Mouse (Mus musculus) embryo, embryonic 9.5 days (tissue): Measurements from ENCODE around the gene Gm10260.
A peak's percentile ranks its signal among the peaks of the same experiment; 100 is the strongest.

ENCODE experiments used
- DNase-seq: peaks from one replicate; pipeline ENCODE4 v3.0.0-alpha.2; 2017; ENCODE audit errors: extremely low spot score

The Gm10260 gene

DNA sequence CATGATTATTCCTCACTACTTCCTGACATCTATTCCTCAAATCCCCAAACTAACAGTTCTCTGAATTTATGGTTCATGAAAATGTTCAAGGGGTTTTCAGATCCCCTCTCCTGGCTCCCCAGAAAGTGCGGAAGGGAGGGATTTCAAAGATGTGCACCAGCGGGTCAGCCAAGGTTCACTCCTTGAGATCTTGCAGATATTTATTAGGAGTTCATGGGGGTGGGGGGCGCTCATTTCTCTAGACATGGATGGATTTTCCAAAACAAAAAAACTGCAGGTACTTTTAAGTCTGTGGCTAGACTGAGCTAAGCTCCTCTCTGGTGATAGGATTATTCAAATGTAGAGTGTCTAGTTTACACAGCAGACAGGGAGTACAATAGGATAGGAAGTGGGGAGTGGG lies 8.4 kb upstream of the Gm10260 start:
- no peak for DNase-seq

DNA sequence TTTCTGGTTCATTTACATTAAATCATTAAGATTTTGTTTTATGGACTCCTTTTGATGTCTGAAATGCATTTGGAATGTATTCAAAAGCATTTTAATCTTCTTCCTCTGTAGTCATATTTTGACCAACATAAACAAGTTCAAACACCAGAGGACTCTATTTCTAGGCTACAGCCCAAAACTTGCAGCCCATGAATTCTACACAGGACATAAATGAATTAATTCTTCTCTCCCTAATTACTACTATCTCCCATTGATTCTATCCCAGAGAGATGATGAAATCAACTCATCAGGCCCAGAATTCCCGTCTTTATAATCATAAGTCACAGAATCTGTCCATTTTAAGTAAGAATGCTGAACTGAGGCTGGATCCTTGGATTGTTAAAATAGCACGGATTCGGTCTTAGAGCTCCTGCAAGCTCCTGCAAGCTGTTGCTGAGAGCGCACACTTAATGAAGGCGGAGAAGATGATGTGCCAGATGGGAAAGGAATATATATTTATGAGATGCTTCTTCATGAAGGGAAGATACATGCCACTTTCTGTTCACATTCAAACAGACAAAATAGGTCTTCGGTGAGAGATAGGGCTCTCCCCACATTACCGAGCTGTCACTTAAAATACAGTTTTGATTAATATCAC lies 7.7 kb upstream of the Gm10260 start:
- DNase-seq = no peak

DNA sequence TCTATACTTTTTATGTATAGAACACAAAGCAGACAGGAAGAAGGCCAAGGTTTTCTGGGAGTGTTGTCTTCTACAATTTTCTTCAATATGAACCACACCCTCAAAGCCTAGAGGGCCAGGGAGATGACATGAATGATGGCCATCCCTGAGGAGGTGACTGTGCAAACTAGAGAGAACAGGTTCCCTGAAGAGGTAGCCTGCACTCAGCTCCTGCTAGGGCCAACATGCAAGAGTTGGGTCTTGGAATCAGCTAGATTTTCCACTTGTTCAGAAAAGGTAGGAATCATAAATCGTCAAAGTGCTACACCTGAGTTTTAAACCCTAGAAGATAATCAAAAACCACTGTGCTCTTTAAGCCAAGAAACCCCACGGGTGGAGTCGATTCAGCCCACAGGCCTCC lies 6.2 kb upstream of the Gm10260 start:
- no peak for DNase-seq

DNA sequence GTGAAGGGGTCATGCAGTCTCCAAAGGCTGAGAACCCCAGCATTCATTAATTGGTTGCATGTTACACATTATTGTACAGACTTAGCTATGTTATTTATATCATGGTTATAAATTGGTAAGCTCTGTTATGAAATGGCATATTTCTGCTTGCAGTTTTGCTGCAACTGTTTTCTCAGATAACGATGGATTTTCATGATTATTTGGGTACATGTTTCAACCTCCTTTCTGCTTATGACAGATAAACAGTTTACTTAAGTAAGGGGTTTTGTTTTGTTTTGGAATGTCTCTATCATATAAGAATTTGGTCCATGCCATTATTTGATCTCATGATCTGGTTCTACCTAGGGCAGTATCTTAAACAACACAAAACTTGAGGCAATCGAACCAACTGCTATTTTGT lies 5.5 kb upstream of the Gm10260 start:
- no peak for DNase-seq

DNA sequence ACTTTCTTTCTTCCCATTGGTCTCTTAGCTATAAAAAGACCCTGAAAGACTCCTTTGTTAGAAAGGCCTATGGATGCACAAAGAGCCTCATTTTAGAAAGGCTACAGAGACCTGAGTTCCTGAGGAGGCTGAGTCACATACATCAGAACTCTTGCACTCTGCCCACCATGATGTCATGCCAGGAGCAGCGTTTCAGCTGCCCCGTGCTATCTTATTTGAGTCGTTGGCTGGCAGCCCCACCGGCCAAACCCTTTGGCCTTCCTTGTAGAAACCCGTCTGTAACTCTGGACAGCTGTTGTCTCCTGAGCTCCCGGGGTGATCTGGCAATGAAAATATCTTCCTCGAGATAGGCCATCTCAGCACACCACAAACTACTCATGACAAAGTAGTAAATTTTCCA lies 3.6 kb upstream of the Gm10260 start:
- DNase-seq = no peak

DNA sequence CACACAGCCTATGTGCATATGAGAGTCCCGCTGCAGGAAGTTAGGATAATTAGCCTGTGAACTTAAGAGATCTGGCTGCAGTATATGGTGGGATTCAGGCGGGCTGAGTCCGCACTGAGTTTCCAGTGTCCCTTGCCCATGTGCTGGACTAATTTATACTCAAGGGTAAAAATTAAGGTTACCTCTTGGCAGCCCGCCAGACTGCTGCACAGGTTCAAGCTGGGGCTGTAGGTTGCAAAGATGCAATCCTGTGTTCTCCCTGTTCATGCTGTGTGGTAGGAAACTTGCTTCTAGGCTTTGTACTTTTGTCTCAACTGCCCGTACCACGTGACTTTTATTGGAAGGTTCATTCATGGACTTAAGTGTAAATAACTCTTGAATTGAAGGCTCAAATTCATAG lies 3.0 kb upstream of the Gm10260 start:
- no peak for DNase-seq

DNA sequence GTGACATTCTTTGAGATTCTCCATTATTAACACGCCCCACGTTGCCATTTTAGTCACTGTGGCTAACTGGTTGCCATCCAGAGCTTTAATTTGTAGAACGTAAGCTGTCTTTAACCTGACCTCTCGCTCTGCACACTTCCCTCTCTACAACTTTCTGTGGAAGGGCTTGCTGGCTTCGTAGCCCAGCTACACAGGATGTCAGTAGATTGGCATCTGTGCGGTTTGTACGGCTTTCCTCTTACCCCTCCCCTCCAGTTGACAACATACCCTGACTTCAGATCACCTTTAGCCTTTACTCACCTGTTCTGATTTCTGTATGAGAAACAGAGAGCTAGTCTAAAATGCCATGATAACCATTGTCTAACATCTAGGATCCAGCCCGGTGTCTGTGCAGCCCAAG lies 1.7 kb upstream of the Gm10260 start:
- DNase-seq = no peak

DNA sequence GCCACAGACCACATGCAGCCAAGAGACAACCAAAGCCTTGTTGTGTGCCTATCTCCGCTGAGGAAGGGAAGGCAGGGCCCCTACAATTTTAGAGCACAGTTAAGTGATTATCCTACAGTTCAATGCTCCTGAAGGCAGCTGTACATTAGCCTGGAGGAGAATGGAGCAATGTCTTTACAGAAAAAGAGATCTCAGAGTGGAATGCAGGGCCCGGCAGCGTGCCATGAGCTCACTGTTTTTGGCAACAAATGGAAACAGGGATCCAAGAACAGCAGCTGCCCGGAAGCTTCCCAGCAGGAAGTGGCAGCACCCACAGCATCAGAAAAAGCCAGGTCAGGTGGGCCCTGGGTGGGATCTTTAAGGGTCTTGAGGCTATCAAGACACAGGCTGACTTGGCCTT lies 3.4 kb downstream of the Gm10260 start:
- DNase-seq = no peak

DNA sequence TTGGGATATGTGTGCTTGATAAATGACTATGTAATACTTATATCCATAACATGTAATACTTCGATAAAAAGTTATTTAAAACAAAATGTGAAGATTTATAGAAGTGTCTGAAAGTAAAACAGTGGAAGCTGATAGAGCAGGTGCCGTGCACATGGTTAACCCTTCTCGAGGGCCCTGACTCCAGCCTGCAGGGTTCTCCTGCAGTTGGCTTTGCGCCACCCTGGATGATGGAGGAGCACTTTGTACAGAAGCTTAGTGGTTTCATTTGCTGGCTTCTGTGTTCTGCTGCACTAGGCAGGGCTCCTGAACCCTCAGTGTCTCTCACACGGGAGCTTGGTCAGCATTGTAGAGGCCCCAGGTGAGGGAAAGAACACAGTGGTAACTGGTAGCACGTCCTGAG lies 4.3 kb downstream of the Gm10260 start:
- no peak for DNase-seq

DNA sequence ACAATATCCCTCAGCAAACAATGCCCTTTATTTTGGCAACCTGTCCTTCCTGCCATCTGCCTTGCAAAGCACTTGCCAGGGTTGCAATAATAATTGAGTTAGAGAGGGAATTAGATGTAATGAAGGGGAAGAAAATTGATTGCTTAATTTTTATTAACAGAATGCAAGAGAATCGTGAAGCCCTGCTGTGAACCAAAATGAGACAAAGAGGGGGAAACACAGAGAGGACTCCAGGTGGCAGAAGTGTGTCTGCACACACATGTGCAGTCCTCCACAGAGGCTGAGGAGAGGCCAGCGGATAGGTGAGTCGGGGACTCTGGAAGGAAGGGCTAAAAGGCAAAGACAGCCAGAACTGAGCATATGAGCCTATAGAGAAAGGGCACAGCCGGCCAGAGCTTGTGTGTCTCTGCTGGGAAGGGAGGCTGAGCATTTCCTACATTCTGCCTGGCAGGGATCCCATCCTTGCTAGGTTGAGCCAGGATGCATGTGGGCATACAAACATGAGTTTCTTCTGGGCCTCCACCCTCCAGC lies 9.5 kb downstream of the Gm10260 start:
- no peak for DNase-seq

DNA sequence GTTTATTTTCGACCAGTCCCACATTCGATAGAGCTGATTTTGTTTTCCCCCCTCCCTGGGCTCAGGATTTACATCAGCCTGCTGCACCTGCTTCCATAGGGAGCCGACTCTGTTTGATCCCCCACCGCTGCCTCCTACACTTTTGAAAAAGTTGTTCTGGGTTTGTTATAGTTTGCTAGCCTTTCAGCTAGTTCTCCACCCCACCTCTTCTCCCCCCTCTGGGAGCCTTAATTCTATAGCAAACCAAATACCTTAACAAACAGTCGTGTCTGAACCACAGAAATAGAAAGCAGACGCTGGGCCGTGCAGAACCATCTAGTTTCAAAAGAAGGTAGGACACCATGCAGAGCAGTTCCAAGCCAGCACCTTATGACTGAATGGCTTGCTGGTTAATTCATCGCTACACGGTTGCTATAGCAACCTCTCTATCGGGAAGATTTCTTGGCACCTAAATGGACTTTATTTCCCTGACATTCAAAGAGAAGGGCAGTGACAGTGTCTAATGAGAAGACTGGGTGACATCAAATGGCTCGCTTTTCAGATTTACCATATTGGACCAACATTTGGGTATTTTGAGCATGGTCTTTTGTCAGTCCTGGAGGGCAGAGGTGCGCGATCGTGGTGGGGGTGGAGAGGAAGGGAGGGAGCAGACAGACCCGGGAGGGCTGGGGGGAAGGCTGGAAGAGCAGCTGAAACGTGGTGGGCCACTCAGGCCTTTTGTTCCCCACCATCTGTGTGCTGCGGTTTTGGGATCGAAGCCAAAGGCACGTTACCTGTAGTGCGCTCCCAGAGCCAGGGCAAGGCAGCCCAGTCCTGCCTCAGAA lies 13.2 kb downstream of the Gm10260 start:
- DNase-seq = peak; percentile 48

DNA sequence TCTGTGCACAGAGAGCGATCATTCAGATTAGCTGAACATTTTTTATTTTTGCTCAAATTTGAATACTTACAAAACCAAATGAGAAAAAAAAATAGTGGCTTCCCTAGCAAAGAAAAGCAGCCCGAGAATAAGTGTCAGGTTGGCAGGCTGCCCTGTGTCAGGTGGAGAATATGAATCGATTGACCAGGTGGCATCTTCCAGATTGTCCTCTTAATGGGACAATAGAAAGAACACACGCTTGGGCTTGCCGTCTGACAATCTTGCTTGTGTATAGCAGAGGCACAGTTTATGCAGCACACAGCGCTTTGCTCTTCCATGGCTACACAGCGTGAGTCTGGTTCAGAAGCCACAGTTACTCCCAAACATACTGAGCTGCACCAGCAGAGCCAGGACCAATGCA lies 15.8 kb downstream of the Gm10260 start:
- no peak for DNase-seq

DNA sequence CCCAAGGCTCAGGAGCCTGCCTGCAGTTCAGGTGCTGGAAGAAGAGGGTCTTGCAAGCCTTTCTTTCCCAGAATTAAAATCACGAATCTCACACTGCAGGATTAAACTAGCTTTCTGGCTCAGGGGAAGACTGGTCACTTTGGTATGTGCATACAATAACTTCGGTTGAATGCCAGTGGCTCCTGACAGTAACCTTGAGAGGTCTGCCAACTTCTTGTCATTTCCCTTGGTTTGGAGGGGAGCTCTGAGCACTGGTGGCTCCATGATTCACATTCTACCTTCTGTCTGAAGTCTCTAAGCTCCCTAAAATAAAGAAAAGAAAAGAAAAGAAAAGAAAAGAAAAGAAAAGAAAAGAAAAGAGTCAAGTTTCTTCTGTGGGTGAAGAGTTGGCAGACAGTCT lies 16.4 kb downstream of the Gm10260 start:
- no peak for DNase-seq

DNA sequence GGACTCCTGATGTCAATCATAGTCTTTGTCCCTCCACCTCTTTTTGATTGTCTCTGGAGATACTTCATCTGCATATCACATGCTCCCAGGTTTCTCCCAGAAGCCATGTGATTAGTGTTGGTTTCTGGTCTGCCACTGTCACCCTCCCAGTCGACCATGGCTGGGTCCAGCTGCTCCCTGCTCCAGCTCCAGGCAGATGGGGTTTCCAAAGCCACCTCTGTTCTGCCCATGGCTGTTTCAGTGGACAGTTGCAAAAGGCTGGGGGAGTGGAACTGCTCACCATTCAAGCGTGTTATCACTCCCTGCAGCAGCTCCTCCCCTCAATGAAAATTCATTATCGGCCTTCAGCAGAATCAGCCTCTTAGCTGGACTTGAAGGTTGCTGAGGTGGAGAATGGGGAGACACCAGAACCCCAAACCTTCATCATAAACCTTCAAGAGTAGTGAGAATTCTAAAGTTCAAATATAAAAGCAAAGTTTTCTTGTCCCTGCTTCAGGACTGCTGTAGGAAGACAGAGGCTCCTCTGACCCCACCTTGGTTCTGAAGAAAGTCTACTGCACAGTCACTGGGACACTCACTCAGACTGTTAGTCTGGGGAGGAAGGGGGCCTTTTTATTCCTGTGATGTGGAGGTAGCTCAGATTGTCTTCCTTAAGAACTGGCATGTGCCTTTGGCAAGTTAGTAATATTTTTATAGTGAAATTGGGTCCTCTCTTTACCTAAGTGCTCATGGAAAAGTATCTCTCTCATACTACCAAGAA lies 17.0 kb downstream of the Gm10260 start:
- no peak for DNase-seq

DNA sequence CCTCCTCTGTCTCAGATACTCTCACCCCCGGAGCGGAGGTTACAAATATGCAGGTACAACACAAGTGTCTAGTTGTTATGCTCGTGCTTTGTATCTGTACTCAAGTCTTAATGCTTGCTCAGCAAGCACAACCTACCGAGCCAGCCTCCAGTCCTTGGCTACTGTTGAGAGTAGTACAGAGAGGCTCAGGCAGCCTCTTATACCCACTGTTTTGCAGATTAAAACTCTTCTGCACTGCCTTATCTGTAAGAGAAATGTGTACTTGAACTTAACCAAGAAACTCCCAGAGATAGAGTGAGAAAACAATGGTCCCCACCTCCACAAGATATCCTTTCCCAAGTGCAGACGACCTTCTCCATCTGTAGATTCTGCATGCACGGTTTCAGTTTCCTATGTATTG lies 24.5 kb downstream of the Gm10260 start:
- DNase-seq = no peak

DNA sequence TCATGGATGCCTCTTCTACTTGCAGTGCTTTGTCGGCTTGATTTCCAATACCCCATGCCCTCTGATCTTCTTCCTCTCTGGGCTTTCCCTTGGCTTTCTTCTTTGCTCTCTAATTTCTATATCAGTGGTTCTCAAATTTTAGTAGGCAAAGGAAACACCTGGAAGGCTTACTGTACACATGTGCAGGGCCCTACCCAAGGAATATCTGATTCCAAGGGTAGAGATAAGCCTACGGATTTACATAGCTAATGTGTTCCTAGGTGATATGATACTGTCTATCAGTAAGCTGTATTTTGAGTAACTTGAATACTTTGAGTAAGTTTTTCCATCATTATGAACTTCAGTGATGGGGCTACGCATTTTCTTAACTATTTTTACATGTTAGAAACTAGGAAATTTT lies 25.7 kb downstream of the Gm10260 start:
- DNase-seq = no peak

DNA sequence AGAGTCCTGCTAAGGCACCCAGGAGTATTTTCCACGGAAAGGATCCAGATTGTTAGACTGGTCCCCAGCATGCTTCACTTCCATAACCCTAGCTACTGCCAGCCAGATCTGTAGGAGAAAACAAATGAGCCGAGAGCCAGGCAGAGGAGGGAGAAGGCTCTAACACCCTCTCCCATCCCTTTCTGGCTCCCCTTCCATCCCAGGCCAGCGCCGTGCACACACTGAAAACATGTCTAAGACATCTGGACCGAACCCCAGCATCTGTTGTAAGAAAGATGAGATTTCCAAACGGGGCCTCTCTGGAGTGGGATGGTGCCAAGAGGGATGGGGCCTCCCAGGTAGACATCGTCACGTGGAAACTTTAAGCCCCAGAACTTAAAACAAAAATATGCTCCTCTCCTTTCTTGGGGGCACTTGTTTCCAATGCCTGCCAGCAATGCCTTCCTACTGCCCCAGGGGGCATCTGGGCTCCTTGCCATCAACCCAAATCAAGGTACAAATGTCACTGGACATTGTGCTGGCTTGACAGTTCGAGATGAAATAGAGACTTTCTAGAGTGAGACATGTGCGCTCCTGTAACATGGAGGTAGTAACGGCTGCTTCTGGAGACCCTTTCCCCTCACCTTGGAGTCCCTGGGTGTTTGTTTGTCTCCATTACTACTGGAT lies 35.1 kb downstream of the Gm10260 start:
- no peak for DNase-seq

DNA sequence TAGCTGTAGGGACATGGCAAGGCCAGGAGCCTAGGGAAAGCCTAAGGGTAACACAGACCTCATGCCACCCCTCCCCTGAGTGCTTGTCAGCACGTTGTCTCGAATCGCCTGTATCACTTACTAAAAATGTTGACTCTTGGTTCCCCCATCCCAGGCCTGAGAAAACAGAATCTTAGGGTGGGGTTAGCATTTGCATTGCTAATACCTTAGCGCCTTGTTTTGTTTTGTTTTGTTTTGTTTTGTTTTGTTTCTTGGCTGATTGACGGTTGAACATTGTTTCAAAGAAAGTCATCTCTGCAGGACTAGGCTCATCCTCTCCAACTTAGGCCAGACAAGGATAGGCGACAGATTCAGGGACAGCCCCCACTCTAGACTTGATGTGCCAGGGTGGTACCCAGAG lies 35.9 kb downstream of the Gm10260 start:
- no peak for DNase-seq

DNA sequence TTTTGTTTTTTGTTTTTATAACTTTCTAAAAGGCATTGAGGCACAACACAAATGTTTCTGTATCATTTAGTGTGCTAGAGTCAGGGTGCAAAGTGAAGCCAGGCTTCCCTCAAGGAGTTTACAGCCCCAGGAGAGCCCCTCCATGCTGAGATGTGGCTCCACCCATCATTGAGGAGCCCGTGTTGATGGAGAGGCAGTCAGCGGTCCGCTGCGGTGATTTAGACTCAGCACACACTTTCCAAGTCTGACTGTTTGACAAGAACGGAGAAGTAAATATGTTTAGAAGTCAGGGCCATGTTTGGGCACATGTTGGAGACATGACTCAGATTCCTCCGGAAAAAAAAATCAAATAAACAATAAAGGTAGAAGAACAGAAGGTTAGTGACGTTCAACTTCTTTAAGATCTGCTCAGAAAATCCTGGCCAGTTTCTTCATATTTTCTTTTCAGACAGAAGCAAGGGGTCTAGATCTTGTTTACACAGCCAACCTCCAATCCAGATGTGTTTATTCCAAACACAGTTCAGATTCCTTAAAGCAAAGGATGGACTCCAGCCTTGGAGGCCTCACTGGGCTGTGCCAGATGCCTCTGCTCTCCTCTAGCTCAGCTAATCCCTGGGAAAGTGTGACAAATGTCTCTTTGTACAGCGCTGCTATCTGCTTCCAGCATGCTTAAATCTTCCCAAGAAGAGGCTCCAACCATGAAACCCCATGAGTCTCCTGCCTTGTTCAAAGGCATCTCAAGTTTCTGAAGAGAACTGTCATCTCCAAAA lies 47.7 kb downstream of the Gm10260 start:
- no peak for DNase-seq

DNA sequence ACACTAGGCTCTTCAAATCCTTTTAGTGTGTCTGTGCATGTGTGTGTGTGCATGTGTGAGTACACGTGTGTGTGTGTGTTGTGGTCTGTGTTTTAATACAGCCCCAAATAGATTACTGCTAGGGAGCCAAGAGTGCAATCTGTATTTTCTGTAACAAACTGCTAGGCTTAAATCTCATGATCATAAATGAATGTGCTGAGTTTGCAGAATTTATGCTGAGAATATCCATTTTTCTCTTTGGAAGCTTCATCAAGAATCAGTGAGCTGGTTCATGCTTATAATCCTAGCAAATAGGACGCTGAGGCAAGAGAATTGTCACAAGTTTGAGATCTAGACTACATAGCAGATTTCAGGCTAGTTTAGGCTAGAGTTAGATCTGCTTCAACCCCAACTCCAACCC lies 48.9 kb downstream of the Gm10260 start:
- no peak for DNase-seq
